Mouse (Mus musculus) heart, embryonic 13.5 days (tissue): Measurements from ENCODE around the gene Tnfsf14. TPM values are rescaled to one million over a fixed set of nuclear protein-coding genes. Genes with fewer than 3 reads are reported as not detected.

Source experiments
- ATAC-seq: fragments of 200-750 bp; cut with Nextera tagmentation; 2 replicates; pipeline ENCODE4 v1.8.0; 2017; ENCODE audit warnings: moderate TSS enrichment; ENCODE audit not compliant: insufficient number of reproducible peaks, low FRiP score, low TSS enrichment; ENCODE audit errors: extremely low read depth
- H3K27ac ChIP-seq: fragments of 300-500 bp; sonication (generic); replicated peaks from 2 replicates; pipeline ENCODE4 v1.5.1; 2015; ENCODE audit warnings: moderate library complexity, mild to moderate bottlenecking, inconsistent platforms
- H3K27me3 ChIP-seq: fragments of 300-500 bp; sonication (generic); replicated peaks from 2 replicates; pipeline ENCODE4 v1.6.1; 2015; ENCODE audit warnings: mild to moderate bottlenecking, inconsistent platforms
- H3K36me3 ChIP-seq: fragments of 300-500 bp; sonication (generic); 2 replicates; pipeline ENCODE4 v1.6.1; 2015; ENCODE audit warnings: mild to moderate bottlenecking, inconsistent platforms
- H3K4me1 ChIP-seq: fragments of 300-500 bp; sonication (generic); 2 replicates; pipeline ENCODE4 v1.6.1; 2015; ENCODE audit warnings: inconsistent platforms
- H3K4me2 ChIP-seq: fragments of 300-500 bp; sonication (generic); 2 replicates; pipeline ENCODE4 v1.6.1; 2015; ENCODE audit warnings: inconsistent platforms, mild to moderate bottlenecking, moderate library complexity
- H3K4me3 ChIP-seq: fragments of 300-500 bp; sonication (generic); 2 replicates; pipeline ENCODE4 v1.5.1; 2015; ENCODE audit warnings: moderate library complexity, mild to moderate bottlenecking, inconsistent platforms
- H3K9ac ChIP-seq: fragments of 300-500 bp; sonication (generic); 2 replicates; pipeline ENCODE4 v1.6.1; 2015; ENCODE audit warnings: inconsistent platforms, mild to moderate bottlenecking, moderate library complexity
- H3K9me3 ChIP-seq: fragments of 300-500 bp; sonication (generic); 2 replicates; pipeline ENCODE4 v1.6.1; 2016; ENCODE audit warnings: inconsistent platforms
- WGBS: fragments of 180-500 bp; shearing (Covaris S2); methylation state at CpG from one replicate; pipeline ENCODE4 v1.1.7; 2015; ENCODE audit warnings: mixed read lengths; 5-methylcytosine and 5-hydroxymethylcytosine counted together
- polyA plus RNA-seq: library from polyadenylated mRNA; unstranded; fragments of >200 nt; fragmentation: Nextera tagmentation; extraction: Ambion mirVana; gene quantifications from 2 replicates; pipeline ENCODE4 v1.2.1, GENCODE M21; 2015

Tnfsf14 gene
- polyA plus RNA-seq, 1 experiment from 2014 or later: 0.28 TPM

DNA sequence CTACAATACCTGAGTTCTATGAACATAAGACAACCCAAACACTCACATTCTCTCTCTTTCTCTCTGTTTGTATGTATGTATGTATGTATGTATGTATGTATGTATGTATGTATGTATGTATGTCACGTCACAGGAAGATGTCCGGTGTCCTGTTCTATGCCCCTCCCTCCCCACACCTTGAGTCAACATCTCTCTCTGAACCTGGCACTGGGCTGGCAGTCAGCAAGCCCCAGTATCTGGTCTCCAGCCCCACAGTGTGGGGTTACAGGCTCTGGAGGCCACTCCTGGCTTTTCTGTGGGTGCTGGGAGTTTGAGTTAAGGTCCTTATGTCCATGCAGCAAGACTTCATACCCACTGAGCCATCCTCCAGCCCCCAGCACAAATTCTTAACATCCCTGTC is 33.5 kb upstream of the Tnfsf14 start:
- no peak for ATAC-seq
- Histone ChIP-seq H3K4me2 (no peak overlapping the region), H3K9ac (no peak overlapping the region), H3K4me1 (no peaks in the 10 kb centered on the region), H3K36me3 (no peaks in the 10 kb centered on the region), H3K4me3 (no peak overlapping the region), H3K27me3 (peaks cover 53% of the 10 kb centered on the region), H3K9me3 (no peaks in the 10 kb centered on the region), H3K27ac (no peak overlapping the region)
- 88% methylated on average over 2 of the region's 2 CpGs for WGBS

DNA sequence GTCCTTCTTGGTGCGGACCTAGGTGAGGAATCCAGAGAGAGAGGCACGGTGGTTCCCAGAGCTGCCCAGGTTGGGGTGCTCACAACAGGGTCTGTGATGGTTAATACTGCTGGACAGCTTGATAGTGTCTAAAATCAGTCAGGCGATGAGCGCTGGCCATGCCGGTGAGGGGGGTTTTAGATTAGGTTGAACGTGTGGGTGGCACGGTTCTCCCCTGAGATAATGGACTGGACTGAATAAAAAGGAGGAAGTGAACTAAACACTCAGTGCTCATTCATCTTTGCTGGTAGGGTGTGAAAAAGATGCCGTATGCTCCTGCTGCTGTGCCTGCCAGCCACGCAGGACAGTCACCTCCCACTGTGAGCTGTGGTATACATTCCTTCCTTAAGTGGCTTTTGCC is 29.3 kb upstream of the Tnfsf14 start:
- Histone ChIP-seq H3K27me3 (peaks cover 69% of the 10 kb centered on the region), H3K36me3 (no peaks in the 10 kb centered on the region), H3K9me3 (no peaks in the 10 kb centered on the region), H3K9ac (no peak overlapping the region), H3K27ac (no peak overlapping the region), H3K4me1 (no peaks in the 10 kb centered on the region), H3K4me3 (no peak overlapping the region), H3K4me2 (no peak overlapping the region)
- ATAC-seq: no peak
- 55% methylated on average over 9 of the region's 9 CpGs for WGBS

DNA sequence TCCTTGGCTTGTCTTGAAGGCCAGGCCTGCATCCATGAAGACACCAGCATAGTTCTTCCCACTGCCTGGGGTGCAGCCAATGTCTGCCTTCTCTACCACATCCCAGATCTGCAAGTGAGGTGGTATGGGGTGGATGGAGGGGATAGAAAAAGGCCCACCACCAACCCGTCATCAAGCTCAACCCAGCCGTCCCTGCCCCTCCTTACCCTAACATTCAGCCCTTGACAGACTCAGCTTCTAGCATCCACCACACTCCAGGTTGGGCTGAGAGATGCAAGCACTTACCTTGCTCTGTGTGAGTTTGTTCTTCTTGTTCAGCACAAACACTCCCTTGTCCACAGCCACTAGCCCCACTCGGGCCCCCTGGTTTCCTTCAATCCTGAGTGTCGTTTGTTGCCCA is 27.9 kb upstream of the Tnfsf14 start:
- WGBS: 45% methylated on average over 4 of the region's 4 CpGs
- ATAC-seq: no peak

DNA sequence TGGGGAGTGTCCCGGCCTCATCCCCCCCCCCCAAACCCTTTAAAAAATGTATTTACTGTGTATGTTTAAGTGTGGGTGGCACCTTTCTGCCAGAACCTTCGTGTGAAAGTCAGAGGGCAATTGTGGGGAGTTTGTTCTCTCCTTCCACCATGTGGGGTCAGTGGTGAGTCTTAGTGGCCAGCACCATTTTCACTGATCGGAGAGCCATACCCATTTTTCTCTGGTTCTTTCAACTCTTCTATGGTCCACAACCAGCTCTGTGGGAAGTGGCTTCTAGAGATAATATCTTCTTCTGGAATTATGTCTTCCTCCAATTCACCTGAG is 25.9 kb upstream of the Tnfsf14 start:
- no peaks in the 10 kb centered on the region for H3K36me3 ChIP-seq
- ATAC-seq: no peak
- no peak overlapping the region for H3K9ac ChIP-seq
- 18% methylated on average over 3 of the region's 3 CpGs for WGBS
- H3K27me3 ChIP-seq: peaks cover 55% of the 10 kb centered on the region
- H3K4me2 ChIP-seq: no peak overlapping the region
- H3K4me3 ChIP-seq: no peak overlapping the region
- H3K27ac ChIP-seq: no peak overlapping the region
- H3K9me3 ChIP-seq: no peaks in the 10 kb centered on the region
- no peaks in the 10 kb centered on the region for H3K4me1 ChIP-seq

More for the DNA sequence above, 27.9 kb upstream of the Tnfsf14 start:
- Histone ChIP-seq H3K9me3 (no peaks in the 10 kb centered on the region), H3K4me3 (no peak overlapping the region), H3K27me3 (peaks cover 63% of the 10 kb centered on the region), H3K9ac (no peak overlapping the region), H3K4me1 (no peaks in the 10 kb centered on the region), H3K27ac (no peak overlapping the region), H3K4me2 (no peak overlapping the region), H3K36me3 (no peaks in the 10 kb centered on the region)

DNA sequence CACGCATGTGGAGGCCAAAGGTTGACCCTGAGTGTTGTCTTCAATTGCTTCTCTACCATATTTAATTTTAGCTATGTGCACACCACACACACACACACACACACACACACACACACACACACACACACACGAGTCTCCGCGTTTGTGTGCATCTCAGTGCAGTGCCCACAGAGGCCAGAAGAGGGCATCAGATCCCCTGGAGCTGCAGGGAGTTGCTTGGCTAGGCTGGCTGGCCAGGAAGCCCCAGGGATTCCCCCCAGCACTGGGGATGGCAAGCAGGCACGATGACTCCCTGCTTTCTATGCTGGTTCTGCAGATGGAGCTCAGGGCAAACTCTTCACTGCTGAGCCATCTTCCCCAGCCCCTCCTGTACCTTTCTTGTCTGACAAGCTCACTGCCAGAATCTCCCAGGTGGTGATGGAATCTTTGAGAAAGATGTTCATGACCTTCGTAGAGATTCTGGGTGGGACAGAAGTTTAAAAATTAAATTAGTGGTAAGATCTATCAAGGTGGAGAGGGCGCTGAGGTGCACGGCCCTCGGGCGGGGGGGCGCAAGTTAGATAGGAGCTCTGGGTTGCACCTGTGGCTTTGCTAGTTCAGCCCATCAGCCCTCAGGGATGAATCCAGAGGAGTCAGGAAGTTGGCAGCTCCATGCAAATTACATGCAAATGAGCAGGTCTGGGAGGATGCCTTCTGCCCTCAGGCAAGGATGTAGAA is 25.3 kb upstream of the Tnfsf14 start:
- WGBS: 27% methylated on average over 11 of the region's 11 CpGs
- no peaks in the 10 kb centered on the region for H3K36me3 ChIP-seq
- no peak overlapping the region for H3K4me2 ChIP-seq
- no peak overlapping the region for H3K27ac ChIP-seq
- no peaks in the 10 kb centered on the region for H3K9me3 ChIP-seq
- H3K4me1 ChIP-seq: no peaks in the 10 kb centered on the region
- no peak for ATAC-seq
- H3K4me3 ChIP-seq: no peak overlapping the region
- H3K9ac ChIP-seq: no peak overlapping the region
- peaks cover 50% of the 10 kb centered on the region for H3K27me3 ChIP-seq

DNA sequence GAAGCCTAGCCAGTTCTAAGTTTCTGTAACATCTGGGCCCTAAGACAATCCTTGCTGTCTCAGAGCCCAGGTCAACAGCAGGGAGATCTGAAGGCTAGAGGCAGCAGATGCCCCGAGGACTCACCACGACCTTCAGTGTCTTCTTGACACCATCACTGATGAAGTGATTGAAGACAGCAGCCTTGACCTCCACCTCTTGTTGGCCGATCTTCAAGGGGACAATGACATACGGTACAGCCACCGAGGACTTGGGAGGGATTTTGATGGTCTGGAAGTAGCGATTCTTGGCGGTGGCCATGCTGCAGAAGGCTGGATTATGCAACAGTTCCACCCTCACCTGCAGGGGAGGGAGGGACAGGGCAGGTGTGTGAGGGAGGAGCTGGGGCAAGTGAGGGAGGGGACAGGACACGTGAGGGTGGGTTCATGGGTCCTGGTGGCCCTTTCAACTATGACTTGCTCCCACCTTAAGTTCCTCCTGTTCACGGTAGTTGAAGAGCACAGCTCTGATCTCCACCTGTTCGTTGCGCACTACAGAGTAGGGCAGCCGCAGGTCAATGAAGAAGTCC is 24.4 kb upstream of the Tnfsf14 start:
- H3K9ac ChIP-seq: no peak overlapping the region
- no peaks in the 10 kb centered on the region for H3K9me3 ChIP-seq
- H3K4me1 ChIP-seq: no peaks in the 10 kb centered on the region
- WGBS: 66% methylated on average over 12 of the region's 12 CpGs
- no peak overlapping the region for H3K27ac ChIP-seq
- H3K4me2 ChIP-seq: no peak overlapping the region
- H3K27me3 ChIP-seq: peaks cover 43% of the 10 kb centered on the region
- no peak overlapping the region for H3K4me3 ChIP-seq
- ATAC-seq: no peak
- no peaks in the 10 kb centered on the region for H3K36me3 ChIP-seq

DNA sequence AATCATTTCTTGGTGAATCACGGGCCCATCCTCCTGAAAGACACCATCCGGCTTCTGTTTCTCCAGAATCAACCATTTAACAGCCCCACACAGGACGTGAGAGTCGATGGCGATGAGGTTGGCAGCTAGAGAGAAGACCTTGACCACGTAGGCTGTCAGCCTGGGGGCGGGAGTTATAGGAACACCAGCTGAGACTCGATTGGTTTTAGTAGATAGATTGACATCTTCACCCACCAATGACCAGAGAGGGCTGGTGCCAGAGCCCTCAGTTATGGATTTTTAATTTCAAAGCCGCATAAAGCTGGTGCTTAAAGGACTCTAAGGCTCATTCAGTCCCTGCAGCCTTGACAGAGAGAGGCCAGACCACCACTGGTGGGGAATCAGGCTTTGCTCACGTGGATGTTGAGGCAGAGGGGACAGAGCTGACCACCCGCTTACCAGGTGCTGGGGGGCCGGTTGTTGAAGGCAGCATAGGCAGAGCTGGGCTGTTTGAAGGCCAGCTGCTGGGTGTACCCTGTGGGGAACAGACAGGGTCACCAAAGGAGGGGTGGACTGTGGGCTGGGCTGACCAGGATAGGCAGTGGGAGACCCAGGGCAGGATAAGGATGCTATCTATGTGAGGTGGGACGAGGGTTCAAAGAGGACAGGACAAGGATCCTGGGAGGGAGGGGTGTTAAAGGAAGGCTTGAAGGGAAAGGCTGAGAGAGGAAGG is 20.9 kb upstream of the Tnfsf14 start:
- Histone ChIP-seq H3K9me3 (no peaks in the 10 kb centered on the region), H3K4me1 (no peaks in the 10 kb centered on the region), H3K4me2 (no peak overlapping the region), H3K27me3 (peaks cover 28% of the 10 kb centered on the region), H3K9ac (no peak overlapping the region), H3K4me3 (no peak overlapping the region), H3K36me3 (no peaks in the 10 kb centered on the region), H3K27ac (no peak overlapping the region)
- 36% methylated on average over 13 of the region's 13 CpGs for WGBS
- ATAC-seq: no peak

DNA sequence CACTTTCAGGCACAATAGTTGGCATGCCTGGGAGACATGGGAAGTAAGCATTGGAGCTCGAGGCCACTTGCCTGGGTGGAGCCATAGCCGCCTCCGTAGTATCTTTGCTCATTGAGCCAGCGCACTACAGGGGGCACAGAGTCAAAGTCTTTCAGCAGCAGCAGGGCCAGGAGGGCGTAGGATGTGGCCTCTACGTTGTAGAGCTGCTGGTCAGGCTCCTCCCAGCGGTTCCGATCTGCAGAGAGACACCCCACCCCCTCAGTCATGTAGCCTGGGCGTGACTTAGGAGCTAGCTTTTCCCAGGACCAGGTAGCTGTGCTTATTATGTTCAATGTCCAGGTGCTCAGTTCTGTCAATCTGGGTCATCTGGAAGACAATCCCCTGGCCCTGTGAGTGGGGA is 17.5 kb upstream of the Tnfsf14 start:
- Histone ChIP-seq H3K9ac (no peak overlapping the region), H3K27ac (no peak overlapping the region), H3K4me1 (no peaks in the 10 kb centered on the region), H3K4me3 (no peak overlapping the region), H3K36me3 (no peaks in the 10 kb centered on the region), H3K27me3 (peaks cover 14% of the 10 kb centered on the region), H3K4me2 (no peak overlapping the region), H3K9me3 (no peaks in the 10 kb centered on the region)
- 51% methylated on average over 9 of the region's 9 CpGs for WGBS
- ATAC-seq: no peak

DNA sequence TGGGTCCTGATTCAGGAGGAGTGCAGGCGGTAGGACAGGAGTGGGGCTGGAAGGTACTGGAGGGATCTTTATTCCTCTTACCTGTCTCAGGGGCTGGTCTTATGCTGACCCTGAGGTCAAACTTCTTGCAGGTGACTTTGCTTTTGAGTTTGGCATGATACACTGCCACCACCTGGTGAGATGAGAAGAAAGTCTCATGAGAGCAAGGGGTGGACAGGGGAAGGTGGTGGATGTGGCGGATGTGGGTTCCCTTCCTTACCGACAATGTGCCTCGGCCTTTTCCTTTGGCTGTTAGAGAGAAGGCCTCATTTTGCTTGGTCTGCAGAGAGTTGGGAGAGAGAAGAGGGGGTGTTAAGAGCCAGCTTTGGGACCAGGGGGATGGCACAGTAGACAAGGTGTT is 15.4 kb upstream of the Tnfsf14 start:
- H3K4me2 ChIP-seq: no peak overlapping the region
- no peak overlapping the region for H3K27ac ChIP-seq
- no peak overlapping the region for H3K9ac ChIP-seq
- H3K4me1 ChIP-seq: no peaks in the 10 kb centered on the region
- no peak overlapping the region for H3K4me3 ChIP-seq
- ATAC-seq: no peak
- WGBS: 65% methylated on average over 4 of the region's 4 CpGs
- H3K36me3 ChIP-seq: no peaks in the 10 kb centered on the region
- peaks cover 8% of the 10 kb centered on the region; the same call in 1 of the 2 replicates for H3K27me3 ChIP-seq
- no peaks in the 10 kb centered on the region for H3K9me3 ChIP-seq

DNA sequence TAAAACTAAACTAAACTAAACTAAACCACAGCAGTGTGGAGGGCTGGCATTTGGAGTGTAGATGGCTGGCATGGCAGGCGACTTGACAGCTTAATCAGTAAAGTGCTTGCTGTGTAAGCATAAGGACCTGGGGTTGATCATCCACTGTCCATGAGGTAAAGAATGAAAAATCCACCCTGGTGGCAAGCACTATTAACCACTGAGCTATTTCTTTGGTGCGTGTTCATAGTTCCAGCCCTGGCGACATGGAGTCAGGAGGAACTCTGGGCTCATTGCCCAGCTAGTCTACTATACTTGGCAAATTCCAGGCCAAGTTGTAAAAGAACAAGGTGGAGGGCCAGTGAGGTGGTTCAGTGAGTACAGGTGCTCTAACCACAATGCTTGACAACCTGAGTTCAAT is 14.0 kb upstream of the Tnfsf14 start:
- no peak for ATAC-seq
- H3K27me3 ChIP-seq: peaks cover under 1% of the 10 kb centered on the region; the same call in 1 of the 2 replicates
- H3K27ac ChIP-seq: no peak overlapping the region
- no peak overlapping the region for H3K4me3 ChIP-seq
- no peak overlapping the region for H3K9ac ChIP-seq
- H3K4me1 ChIP-seq: no peaks in the 10 kb centered on the region
- H3K9me3 ChIP-seq: no peaks in the 10 kb centered on the region
- WGBS: 71% methylated on average over 3 of the region's 3 CpGs
- H3K36me3 ChIP-seq: no peaks in the 10 kb centered on the region
- no peak overlapping the region for H3K4me2 ChIP-seq

DNA sequence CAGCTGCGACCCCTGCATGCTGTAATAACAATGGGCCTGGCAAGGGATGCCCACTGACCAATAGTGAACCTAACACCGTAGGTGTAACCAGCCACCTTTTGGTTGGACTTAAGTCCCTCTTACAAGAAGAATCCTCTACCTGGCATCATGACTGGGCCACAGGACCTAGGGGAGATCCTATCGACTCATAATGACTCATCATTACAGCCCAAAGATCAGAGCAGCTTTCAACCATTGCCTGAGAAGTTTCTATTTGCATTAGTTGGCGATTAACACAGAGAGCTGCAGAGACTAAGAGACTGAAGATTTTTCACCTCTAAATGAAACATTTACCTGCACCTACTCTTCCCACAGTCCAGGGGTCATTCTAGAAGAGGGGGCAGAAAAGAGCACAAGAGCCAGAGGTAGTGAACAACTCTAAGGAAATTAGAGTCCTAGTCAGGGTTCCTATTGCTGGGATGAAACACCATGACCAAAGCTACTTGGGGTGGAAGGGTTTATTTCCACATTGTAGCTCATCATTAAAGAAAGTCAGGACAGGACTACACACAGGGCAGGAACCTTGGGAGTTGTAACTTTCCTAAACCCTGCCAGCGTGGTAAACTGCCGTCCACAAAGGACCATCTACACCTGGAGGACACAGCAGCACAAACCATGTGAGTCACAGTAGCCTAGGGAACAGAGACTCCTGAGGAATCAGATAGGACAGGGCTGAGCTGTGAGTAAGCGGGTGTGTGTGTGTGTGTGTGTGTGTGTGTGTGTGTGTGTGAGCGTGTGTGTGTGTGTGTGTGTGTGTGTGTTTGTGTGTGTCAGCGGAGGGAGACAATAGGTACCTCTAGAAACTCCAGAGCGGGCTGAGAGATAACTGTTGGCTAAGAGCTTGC is 8.1 kb upstream of the Tnfsf14 start:
- H3K9ac ChIP-seq: no peak overlapping the region
- H3K36me3 ChIP-seq: no peaks in the 10 kb centered on the region
- no peak overlapping the region for H3K4me3 ChIP-seq
- H3K27me3 ChIP-seq: no peaks in the 10 kb centered on the region; the same call in 1 of the 2 replicates
- ATAC-seq: no peak
- H3K4me2 ChIP-seq: no peak overlapping the region
- no peak overlapping the region for H3K27ac ChIP-seq
- H3K9me3 ChIP-seq: no peaks in the 10 kb centered on the region
- H3K4me1 ChIP-seq: no peaks in the 10 kb centered on the region
- WGBS: 72% methylated on average over 9 of the region's 10 CpGs
